Mouse (Mus musculus) neural tube, embryonic 13.5 days (tissue): ENCODE results near the gene Lce1h. TPM values are rescaled to one million over a fixed set of nuclear protein-coding genes. Genes with fewer than 3 reads are reported as not detected.

ENCODE experiments used
- ATAC-seq: fragments of 200-750 bp; cut with Nextera tagmentation; 2 replicates; pipeline ENCODE4 v1.8.0; 2017; ENCODE audit warnings: low read depth, mild to moderate bottlenecking, moderate TSS enrichment, moderate library complexity
- H3K27ac ChIP-seq: fragments of 300-500 bp; sonication (generic); replicated peaks from 2 replicates; pipeline ENCODE4 v1.5.1; 2015; ENCODE audit warnings: moderate library complexity, mild to moderate bottlenecking, inconsistent platforms
- H3K27me3 ChIP-seq: fragments of 300-500 bp; sonication (generic); 2 replicates; pipeline ENCODE4 v1.6.1; 2015; ENCODE audit warnings: mild to moderate bottlenecking, inconsistent platforms
- H3K36me3 ChIP-seq: fragments of 300-500 bp; sonication (generic); 2 replicates; pipeline ENCODE4 v1.6.1; 2015; ENCODE audit warnings: mild to moderate bottlenecking, inconsistent platforms
- H3K4me1 ChIP-seq: fragments of 300-500 bp; sonication (generic); replicated peaks from 2 replicates; pipeline ENCODE4 v1.6.1; 2015; ENCODE audit warnings: inconsistent platforms
- H3K4me2 ChIP-seq: fragments of 300-500 bp; sonication (generic); 2 replicates; pipeline ENCODE4 v1.6.1; 2015; ENCODE audit warnings: inconsistent platforms, mild to moderate bottlenecking, moderate library complexity
- H3K4me3 ChIP-seq: fragments of 300-500 bp; sonication (generic); 2 replicates; pipeline ENCODE4 v1.5.1; 2015; ENCODE audit warnings: mild to moderate bottlenecking, inconsistent platforms
- H3K9ac ChIP-seq: fragments of 300-500 bp; sonication (generic); 2 replicates; pipeline ENCODE4 v1.6.1; 2015; ENCODE audit warnings: moderate library complexity, mild to moderate bottlenecking, inconsistent platforms
- H3K9me3 ChIP-seq: fragments of 300-500 bp; sonication (generic); 2 replicates; pipeline ENCODE4 v1.6.1; 2016; ENCODE audit warnings: inconsistent platforms
- WGBS: fragments of 180-500 bp; shearing (Covaris S2); methylation state at CpG from one replicate; pipeline ENCODE4 v1.1.7; 2015; 5-methylcytosine and 5-hydroxymethylcytosine counted together
- polyA plus RNA-seq: library from polyadenylated mRNA; unstranded; fragments of >200 nt; fragmentation: Nextera tagmentation; extraction: Ambion mirVana; gene quantifications from 2 replicates; pipeline ENCODE4 v1.2.1, GENCODE M21; 2015

Gene Lce1h
- polyA plus RNA-seq, result not detected in 2 replicates

- no peak within 1 kb of the TSS for H3K9ac ChIP-seq
- H3K27me3 ChIP-seq, result no peaks in the 10 kb centered on the region
- no peak within 1 kb of the TSS for H3K4me2 ChIP-seq
- H3K36me3 ChIP-seq, result no peaks in the 10 kb centered on the region
- no peak within 1 kb of the TSS for H3K27ac ChIP-seq
- no peak within 1 kb of the TSS for H3K4me3 ChIP-seq
- WGBS, result 88% methylated on average over 1 of the region's 1 CpGs
- no peak for ATAC-seq
- H3K9me3 ChIP-seq, result no peaks in the 10 kb centered on the region
- no peaks in the 10 kb centered on the region for H3K4me1 ChIP-seq
Measured at GRCm38 (mm10) chr3:92764965-92765364, at the start of gene Lce1h. Gene Lce1h, minus strand, starts transcription at chr3:92765065.

GRCm38 (mm10) chr3:92807791-92808190 is 42.9 kb upstream of the Lce1h start, which contains the start of gene Lce1k:
Gene Lce1k, minus strand, starts transcription at chr3:92807891.
- Histone ChIP-seq H3K4me2 (no peak within 1 kb of the TSS), H3K9me3 (no peaks in the 10 kb centered on the region)
- no peak for ATAC-seq

GRCm38 (mm10) chr3:92790414-92790813 is 25.5 kb upstream of the Lce1h start, which contains the start of gene Lce1j:
Gene Lce1j, minus strand, starts transcription at chr3:92790514.
- Histone ChIP-seq H3K27ac (no peak within 1 kb of the TSS), H3K4me1 (no peaks in the 10 kb centered on the region), H3K9ac (no peak within 1 kb of the TSS), H3K36me3 (no peaks in the 10 kb centered on the region), H3K4me3 (no peak within 1 kb of the TSS), H3K9me3 (no peaks in the 10 kb centered on the region), H3K27me3 (no peaks in the 10 kb centered on the region), H3K4me2 (no peak within 1 kb of the TSS)
- ATAC-seq, result no peak
- WGBS, result 97% methylated on average over 1 of the region's 1 CpGs

More at GRCm38 (mm10) chr3:92807791-92808190, 42.9 kb upstream of the Lce1h start, which contains the start of gene Lce1k:
- Histone ChIP-seq H3K27ac (no peak within 1 kb of the TSS), H3K9ac (no peak within 1 kb of the TSS), H3K4me3 (no peak within 1 kb of the TSS), H3K27me3 (no peaks in the 10 kb centered on the region), H3K4me1 (no peaks in the 10 kb centered on the region), H3K36me3 (no peaks in the 10 kb centered on the region)

- Histone ChIP-seq H3K27me3 (no peaks in the 10 kb centered on the region), H3K4me1 (no peaks in the 10 kb centered on the region), H3K4me3 (no peak within 1 kb of the TSS), H3K36me3 (no peaks in the 10 kb centered on the region), H3K27ac (no peak within 1 kb of the TSS), H3K9ac (no peak within 1 kb of the TSS), H3K4me2 (no peak within 1 kb of the TSS), H3K9me3 (no peaks in the 10 kb centered on the region)
- no peak for ATAC-seq
- WGBS, result 89% methylated on average over 1 of the region's 1 CpGs
Measured at GRCm38 (mm10) chr3:92778799-92779198, 13.9 kb upstream of the Lce1h start, which contains the start of gene Lce1i. Gene Lce1i, minus strand, starts transcription at chr3:92778899.

GRCm38 (mm10) chr3:92771573-92771972 is 6.7 kb upstream of the Lce1h start:
- ATAC-seq, result no peak
- H3K27ac ChIP-seq, result no peak overlapping the region

GRCm38 (mm10) chr3:92753197-92753596 is 11.7 kb downstream of the Lce1h start:
- no peaks in the 10 kb centered on the region for H3K4me1 ChIP-seq
- no peak overlapping the region for H3K4me3 ChIP-seq
- no peak overlapping the region for H3K4me2 ChIP-seq
- H3K36me3 ChIP-seq, result no peaks in the 10 kb centered on the region
- no peaks in the 10 kb centered on the region for H3K27me3 ChIP-seq
- no peak for ATAC-seq
- H3K27ac ChIP-seq, result no peak overlapping the region
- H3K9ac ChIP-seq, result no peak overlapping the region
- WGBS, result 52% methylated on average over 3 of the region's 3 CpGs
- no peaks in the 10 kb centered on the region for H3K9me3 ChIP-seq

More at GRCm38 (mm10) chr3:92771573-92771972, 6.7 kb upstream of the Lce1h start:
- Histone ChIP-seq H3K4me1 (no peaks in the 10 kb centered on the region), H3K9ac (no peak overlapping the region), H3K4me3 (no peak overlapping the region), H3K4me2 (no peak overlapping the region), H3K9me3 (no peaks in the 10 kb centered on the region), H3K27me3 (no peaks in the 10 kb centered on the region), H3K36me3 (no peaks in the 10 kb centered on the region)
- 24% methylated on average over 3 of the region's 3 CpGs for WGBS

GRCm38 (mm10) chr3:92752238-92752637 is 12.6 kb downstream of the Lce1h start, which contains the start of gene Lce1g:
Gene Lce1g, minus strand, starts transcription at chr3:92752338.
- Histone ChIP-seq H3K9me3 (no peaks in the 10 kb centered on the region), H3K27ac (no peak within 1 kb of the TSS), H3K36me3 (no peaks in the 10 kb centered on the region), H3K4me3 (no peak within 1 kb of the TSS), H3K9ac (no peak within 1 kb of the TSS), H3K27me3 (no peaks in the 10 kb centered on the region), H3K4me2 (no peak within 1 kb of the TSS), H3K4me1 (no peaks in the 10 kb centered on the region)
- 94% methylated on average over 1 of the region's 1 CpGs for WGBS
- no peak for ATAC-seq

- no peak for ATAC-seq
- H3K4me3 ChIP-seq, result no peak within 1 kb of the TSS
- H3K36me3 ChIP-seq, result no peaks in the 10 kb centered on the region
- no peaks in the 10 kb centered on the region for H3K4me1 ChIP-seq
- no peaks in the 10 kb centered on the region for H3K27me3 ChIP-seq
- H3K9me3 ChIP-seq, result no peaks in the 10 kb centered on the region
- no peak within 1 kb of the TSS for H3K9ac ChIP-seq
- 78% methylated on average over 1 of the region's 1 CpGs for WGBS
- no peak within 1 kb of the TSS for H3K27ac ChIP-seq
- H3K4me2 ChIP-seq, result no peak within 1 kb of the TSS
Measured at GRCm38 (mm10) chr3:92738996-92739395, 25.9 kb downstream of the Lce1h start, which contains the start of gene Gm38119. Gene Gm38119, minus strand, starts transcription at chr3:92739096.

- no peaks in the 10 kb centered on the region for H3K9me3 ChIP-seq
- WGBS, result 90% methylated on average over 5 of the region's 5 CpGs
- no peaks in the 10 kb centered on the region for H3K4me1 ChIP-seq
- H3K27me3 ChIP-seq, result no peaks in the 10 kb centered on the region
- H3K4me3 ChIP-seq, result no peak overlapping the region
- H3K36me3 ChIP-seq, result no peaks in the 10 kb centered on the region
- no peak for ATAC-seq
- H3K4me2 ChIP-seq, result no peak overlapping the region
- H3K9ac ChIP-seq, result no peak overlapping the region
- H3K27ac ChIP-seq, result no peak overlapping the region
Measured at GRCm38 (mm10) chr3:92722631-92723030, 42.2 kb downstream of the Lce1h start.

- 80% methylated on average over 3 of the region's 3 CpGs for WGBS
- Histone ChIP-seq H3K9ac (no peak within 1 kb of the TSS), H3K36me3 (no peaks in the 10 kb centered on the region), H3K27ac (no peak within 1 kb of the TSS), H3K4me3 (no peak within 1 kb of the TSS), H3K4me2 (no peak within 1 kb of the TSS), H3K27me3 (no peaks in the 10 kb centered on the region), H3K4me1 (no peaks in the 10 kb centered on the region), H3K9me3 (no peaks in the 10 kb centered on the region)
- ATAC-seq, result no peak
Measured at GRCm38 (mm10) chr3:92720250-92720649, 44.6 kb downstream of the Lce1h start, which contains the start of gene Lce1f. Gene Lce1f, minus strand, starts transcription at chr3:92720350.

- Histone ChIP-seq H3K4me3 (no peak overlapping the region), H3K9me3 (no peaks in the 10 kb centered on the region), H3K27me3 (no peaks in the 10 kb centered on the region), H3K4me1 (no peaks in the 10 kb centered on the region), H3K4me2 (no peak overlapping the region), H3K9ac (no peak overlapping the region), H3K27ac (no peak overlapping the region), H3K36me3 (no peaks in the 10 kb centered on the region)
- ATAC-seq, result no peak
Measured at GRCm38 (mm10) chr3:92715122-92715521, 49.7 kb downstream of the Lce1h start.
